Mouse (Mus musculus) CH12.LX (cell line): ENCODE data around the gene Celf5. TPM values are rescaled to one million over a fixed set of nuclear protein-coding genes. Genes with fewer than 3 reads are reported as not detected.

Experiments used
- DNase-seq: peaks from one replicate; pipeline ENCODE4 v3.0.0-alpha.2; 2013; ENCODE audit errors: extremely low read depth
- H3K27ac ChIP-seq: 2 replicates; pipeline ENCODE4 v1.5.1; 2012; ENCODE audit warnings: low read depth, mild to moderate bottlenecking, control low read depth, moderate library complexity; ENCODE audit not compliant: insufficient read depth
- H3K27me3 ChIP-seq: replicated peaks from 2 replicates; pipeline ENCODE3; 2012; ENCODE audit warnings: inconsistent platforms
- H3K36me3 ChIP-seq, 2 experiments: replicated peaks in 1 of 2; 2 replicates each; pipeline versions ENCODE3 to v1.6.1; 2012; ENCODE audit warnings: inconsistent platforms in 1 of 2, low read length in 1 of 2, mild to moderate bottlenecking in 1 of 2, mixed read lengths in 1 of 2, moderate library complexity in 1 of 2; ENCODE audit not compliant: control insufficient read depth in 1 of 2, insufficient read depth in 1 of 2
- H3K4me1 ChIP-seq, 2 experiments: 2 replicates each; pipeline ENCODE4 v1.6.1; 2012; ENCODE audit warnings: inconsistent platforms in 1 of 2, moderate library complexity in 1 of 2; ENCODE audit not compliant: insufficient read depth in 2 of 2, control insufficient read depth in 1 of 2
- H3K4me2 ChIP-seq: 2 replicates; pipeline ENCODE4 v1.6.1; 2012; ENCODE audit warnings: low read depth, mild to moderate bottlenecking, control low read depth; ENCODE audit not compliant: poor library complexity, insufficient read depth, severe bottlenecking
- H3K4me3 ChIP-seq, 3 experiments: fragments of 150-350 bp in 1 of 3; sonication (generic) in 1 of 3; replicated peaks in 1 of 3; 2 replicates each; pipeline versions ENCODE3 to v1.5.1; 2011 to 2012; ENCODE audit warnings: low read depth in 2 of 3, low read length in 2 of 3, mild to moderate bottlenecking in 2 of 3, moderate library complexity in 2 of 3, control low read depth in 1 of 3, improper control_type of control experiment in 1 of 3, inconsistent platforms in 1 of 3, mixed read lengths in 1 of 3; ENCODE audit not compliant: poor library complexity in 1 of 3
- H3K79me2 ChIP-seq: replicated peaks from 2 replicates; pipeline ENCODE4 v1.6.1; 2012; ENCODE audit warnings: mild to moderate bottlenecking, moderate library complexity; ENCODE audit not compliant: control insufficient read depth, poor library complexity, insufficient read depth, severe bottlenecking; ENCODE audit errors: extremely low read depth
- H3K9ac ChIP-seq: 2 replicates; pipeline ENCODE4 v1.6.1; 2012; ENCODE audit warnings: low read depth, mild to moderate bottlenecking, control low read depth, moderate library complexity; ENCODE audit not compliant: insufficient read depth
- H3K9me3 ChIP-seq: replicated peaks from 2 replicates; pipeline ENCODE3; 2012; ENCODE audit warnings: low read length, inconsistent platforms, mixed read lengths
- BHLHE40 ChIP-seq: IDR thresholded peaks from 2 replicates; pipeline ENCODE4 v1.6.1; 2011; ENCODE audit warnings: mild to moderate bottlenecking, low read depth, low read length, improper control_type of control experiment
- CHD1 ChIP-seq: IDR thresholded peaks from 2 replicates; pipeline ENCODE4 v1.6.1; 2012; ENCODE audit warnings: low read depth, low read length, improper control_type of control experiment, inconsistent platforms
- CHD2 ChIP-seq: IDR thresholded peaks from 2 replicates; pipeline ENCODE4 v1.6.1; 2011; ENCODE audit warnings: low read length, improper control_type of control experiment
- CTCF ChIP-seq, 2 experiments: IDR thresholded peaks in 1 of 2; conservative IDR thresholded peaks in 1 of 2; 2 replicates each; pipeline ENCODE4 v1.5.1; 2011 to 2012; ENCODE audit warnings: low read depth in 2 of 2, low read length in 2 of 2, improper control_type of control experiment in 1 of 2, inconsistent platforms in 1 of 2, mild to moderate bottlenecking in 1 of 2, moderate library complexity in 1 of 2
- E2F4 ChIP-seq: IDR thresholded peaks from 2 replicates; pipeline ENCODE4 v1.6.1; 2011; ENCODE audit warnings: low read depth, low read length, improper control_type of control experiment; ENCODE audit not compliant: insufficient replicate concordance
- HCFC1 ChIP-seq: IDR thresholded peaks from 2 replicates; pipeline ENCODE4 v1.6.1; 2012; ENCODE audit warnings: low read depth, mild to moderate bottlenecking, inconsistent platforms, low read length, improper control_type of control experiment
- IRF4 ChIP-seq: IDR thresholded peaks from 2 replicates; pipeline ENCODE4 v1.6.1; 2014; ENCODE audit warnings: low read depth, mild to moderate bottlenecking, inconsistent platforms, low read length, improper control_type of control experiment
- JUN ChIP-seq: IDR thresholded peaks from 2 replicates; pipeline ENCODE4 v1.6.1; 2011; ENCODE audit warnings: low read depth, mild to moderate bottlenecking, low read length, improper control_type of control experiment, moderate library complexity; ENCODE audit not compliant: insufficient read depth
- KAT2A ChIP-seq: IDR thresholded peaks from 2 replicates; pipeline ENCODE4 v1.6.1; 2012; ENCODE audit warnings: low read length, improper control_type of control experiment, inconsistent platforms; ENCODE audit not compliant: insufficient replicate concordance
- MAFK ChIP-seq: IDR thresholded peaks from 2 replicates; pipeline ENCODE4 v1.6.1; 2011; ENCODE audit warnings: low read length, improper control_type of control experiment; ENCODE audit not compliant: insufficient replicate concordance
- MXI1 ChIP-seq: IDR thresholded peaks from 2 replicates; pipeline ENCODE4 v1.6.1; 2011; ENCODE audit warnings: mild to moderate bottlenecking, low read depth, low read length, improper control_type of control experiment
- MYC ChIP-seq: IDR thresholded peaks from 2 replicates; pipeline ENCODE4 v1.6.1; 2011; ENCODE audit warnings: low read depth, mild to moderate bottlenecking, improper control_type of control experiment, low read length
- NELFE ChIP-seq: IDR thresholded peaks from 2 replicates; pipeline ENCODE4 v1.6.1; 2011; ENCODE audit warnings: low read depth, low read length, improper control_type of control experiment
- PAX5 ChIP-seq: IDR thresholded peaks from 2 replicates; pipeline ENCODE4 v1.6.1; 2012; ENCODE audit warnings: low read length, inconsistent platforms, mixed read lengths
- POLR2AphosphoS2 ChIP-seq: IDR thresholded peaks from 2 replicates; pipeline ENCODE4 v1.6.1; 2011; ENCODE audit warnings: low read depth, low read length, improper control_type of control experiment
- RAD21 ChIP-seq: IDR thresholded peaks from 2 replicates; pipeline ENCODE4 v1.6.1; 2011; ENCODE audit warnings: low read depth, mild to moderate bottlenecking, low read length, improper control_type of control experiment, moderate library complexity
- RCOR1 ChIP-seq: conservative IDR thresholded peaks from 2 replicates; pipeline ENCODE4 v1.6.1; 2012; ENCODE audit warnings: low read depth, mild to moderate bottlenecking, inconsistent platforms, low read length, improper control_type of control experiment
- SMC3 ChIP-seq: IDR thresholded peaks from 2 replicates; pipeline ENCODE4 v1.6.1; 2011; ENCODE audit warnings: low read depth, low read length, improper control_type of control experiment
- TCF12 ChIP-seq: IDR thresholded peaks from 2 replicates; pipeline ENCODE4 v1.6.1; 2014; ENCODE audit warnings: low read depth, mild to moderate bottlenecking, inconsistent platforms, low read length, improper control_type of control experiment
- USF2 ChIP-seq: conservative IDR thresholded peaks from 2 replicates; pipeline ENCODE4 v1.6.1; 2011; ENCODE audit warnings: low read depth, low read length, improper control_type of control experiment
- ZC3H11A ChIP-seq: IDR thresholded peaks from 2 replicates; pipeline ENCODE4 v1.6.1; 2012; ENCODE audit warnings: low read depth, mild to moderate bottlenecking, inconsistent platforms, low read length, improper control_type of control experiment
- ZMIZ1 ChIP-seq: IDR thresholded peaks from 2 replicates; pipeline ENCODE4 v1.6.1; 2012; ENCODE audit warnings: low read depth, mild to moderate bottlenecking, inconsistent platforms, low read length, improper control_type of control experiment
- ZNF384 ChIP-seq: IDR thresholded peaks from 2 replicates; pipeline ENCODE4 v1.6.1; 2012; ENCODE audit warnings: low read depth, low read length, improper control_type of control experiment, inconsistent platforms
- dilution Hi-C: fragments of 300-500 bp; cut with MboI; formaldehyde crosslinking; loops from 2 replicates; pipeline ENCODE4 v1.14.3; 2020; ENCODE audit warnings: low sequenced_read_pairs; ENCODE audit not compliant: extremely low pct_unique_long_range_greater_than_20kb, extremely low pct_ligation_motif_present
- in situ Hi-C: fragments of 300-500 bp; cut with MboI; formaldehyde crosslinking; loops from 3 replicates; pipeline ENCODE4 v1.14.3; 2019; ENCODE audit warnings: low sequenced_read_pairs, low pct_ligation_motif_present, low pct_unique_long_range_greater_than_20kb, mixed read lengths
- polyA plus RNA-seq: library from polyadenylated mRNA; unstranded; fragments of >175 nt; gene quantifications from 2 replicates; pipeline ENCODE4 v1.2.1, GENCODE M21; 2012; ENCODE audit warnings: low read depth; ENCODE audit not compliant: insufficient read length
- total RNA-seq, 2 experiments: library from RNA; depleted of rRNA; stranded (reverse); fragments of 300-350 nt in 1 of 2; fragments of >200 nt in 1 of 2; gene quantifications; 2 replicates each; pipeline ENCODE4 v1.2.3; 2012 to 2014

The Celf5 gene
- total and polyA plus RNA-seq, 3 experiments = 0.07 to 0.08 TPM; not detected in 1

DNA sequence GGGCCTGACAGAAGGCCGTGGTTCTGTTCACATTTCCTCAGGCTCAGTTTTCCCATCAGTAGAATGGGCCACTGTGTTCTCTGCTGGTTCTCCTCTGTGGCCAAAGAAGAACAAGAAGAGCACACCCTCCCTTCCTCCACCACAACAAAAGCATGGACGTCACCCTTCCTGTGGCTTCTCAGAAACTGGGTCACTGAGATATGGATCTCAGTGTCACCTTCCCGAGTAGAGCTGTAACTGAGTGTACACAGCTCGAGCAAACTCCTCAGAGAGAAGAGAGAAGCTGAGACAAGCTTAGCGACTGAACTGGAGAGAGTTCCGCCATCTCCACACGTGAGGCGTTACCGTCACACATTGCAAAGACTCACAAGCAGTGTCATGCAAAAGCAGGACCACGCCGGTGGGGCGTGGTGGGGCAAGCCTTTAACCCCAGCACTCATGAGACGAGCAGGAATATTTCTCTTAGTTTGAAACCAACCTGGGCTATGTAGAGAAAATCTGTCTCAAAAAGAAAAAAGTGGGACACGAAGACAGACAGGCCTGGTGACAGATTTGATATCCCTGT, 27.8 kb upstream of the Celf5 start:
- TF ChIP-seq ZNF384 (no peak), JUN (no peak), E2F4 (no peak), RAD21 (no peak), NELFE (no peak), ZC3H11A (no peak), HCFC1 (no peak), PAX5 (no peak), USF2 (no peak)
- Histone ChIP-seq H3K4me3 (no peak overlapping the region), H3K36me3 (peaks cover 11 to 73% of the 10 kb centered on the region in 2 experiments), H3K9ac (no peak overlapping the region), H3K4me2 (no peak overlapping the region), H3K27ac (no peak overlapping the region), H3K27me3 (no peaks in the 10 kb centered on the region), H3K4me1 (no peaks in the 10 kb centered on the region), H3K79me2 (no peaks in the 10 kb centered on the region), H3K9me3 (peaks cover 11% of the 10 kb centered on the region)
- dilution Hi-C loops (no loop called here), in situ Hi-C loops (no loop called here)
- no peak for DNase-seq

DNA sequence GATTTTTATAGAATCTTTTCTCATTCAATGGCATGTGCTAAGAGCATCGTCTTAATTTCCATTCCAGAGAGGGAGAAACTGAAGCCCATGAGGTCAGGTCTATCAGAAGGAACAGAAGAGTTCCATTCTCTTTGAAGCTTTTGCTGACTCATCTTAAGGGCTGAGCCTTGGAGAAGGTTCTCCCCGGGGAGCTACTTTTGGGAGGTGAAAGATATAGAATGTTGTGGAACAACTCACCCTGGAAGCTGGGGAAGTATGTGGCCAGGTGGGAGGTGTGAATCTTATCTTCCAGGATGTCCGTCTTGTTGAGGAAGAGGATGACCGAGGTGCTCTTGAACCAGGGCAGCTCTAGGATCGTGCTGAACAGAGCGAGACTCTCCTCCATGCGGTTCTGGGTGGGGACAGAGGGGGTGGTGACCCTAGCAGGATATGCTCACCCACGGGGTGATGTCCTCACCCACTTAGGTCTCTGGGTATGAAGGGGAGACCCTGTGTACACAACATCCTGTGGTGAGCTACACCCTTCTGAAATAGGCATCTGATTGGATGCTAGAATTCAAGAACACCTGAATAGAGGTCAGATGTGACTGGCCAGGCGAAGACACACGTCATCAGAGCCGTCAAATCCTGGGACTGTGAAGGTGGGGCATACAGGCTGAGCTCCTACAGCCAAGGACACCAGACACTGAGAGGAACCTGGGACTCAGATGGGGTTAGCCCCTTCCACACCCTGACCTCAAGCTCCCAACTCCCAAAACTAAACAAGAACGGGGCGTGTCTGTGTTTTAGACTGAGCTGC, 25.4 kb upstream of the Celf5 start:
- no peak for DNase-seq
- Histone ChIP-seq H3K4me1 (no peaks in the 10 kb centered on the region), H3K27me3 (no peaks in the 10 kb centered on the region), H3K36me3 (peaks cover 8 to 60% of the 10 kb centered on the region in 2 experiments), H3K27ac (no peak overlapping the region), H3K79me2 (no peaks in the 10 kb centered on the region), H3K4me2 (no peak overlapping the region), H3K9me3 (peaks cover 6% of the 10 kb centered on the region), H3K4me3 (no peak overlapping the region), H3K9ac (no peak overlapping the region)
- TF ChIP-seq USF2 = no peak
- TF ChIP-seq MAFK = 0 out of 2 replicates have a peak, but pooled peaks have one; percentile 39
- dilution Hi-C loops = no loop called here
- in situ Hi-C loops = no loop called here

DNA sequence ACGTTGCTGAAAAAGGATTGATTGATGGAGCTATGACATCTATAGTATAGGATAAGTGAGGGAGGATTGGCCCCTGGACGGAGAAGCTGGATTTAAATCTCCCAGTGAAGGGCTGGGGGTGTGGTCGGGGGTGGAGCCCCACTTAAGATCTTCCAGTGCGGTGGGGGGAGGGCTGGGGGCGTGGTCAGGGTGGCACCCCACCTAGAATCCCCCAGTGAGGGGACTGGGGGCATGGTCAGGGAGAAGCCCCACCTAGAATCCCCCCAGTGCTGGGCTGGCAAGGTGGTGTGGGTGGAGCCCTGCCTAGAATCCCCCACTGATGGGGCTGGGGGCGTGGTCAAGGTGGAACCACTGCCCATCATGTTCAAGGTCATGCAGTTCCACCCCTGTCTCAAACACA, 24.6 kb upstream of the Celf5 start:
- Histone ChIP-seq H3K9me3 (peaks cover 6% of the 10 kb centered on the region), H3K36me3 (peaks cover 8 to 52% of the 10 kb centered on the region in 2 experiments), H3K27ac (no peak overlapping the region), H3K4me3 (no peak overlapping the region), H3K27me3 (no peaks in the 10 kb centered on the region), H3K4me2 (no peak overlapping the region), H3K9ac (no peak overlapping the region), H3K79me2 (no peaks in the 10 kb centered on the region), H3K4me1 (no peaks in the 10 kb centered on the region)
- dilution Hi-C loops (no loop called here), in situ Hi-C loops (no loop called here)
- no peak for DNase-seq
- TF ChIP-seq ZNF384 (no peak), ZC3H11A (no peak), IRF4 (no peak), ZMIZ1 (no peak), CHD2 (no peak), SMC3 (no peak), POLR2AphosphoS2 (no peak), BHLHE40 (no peak), PAX5 (no peak), HCFC1 (no peak), TCF12 (no peak), RCOR1 (no peak), MYC (no peak), MXI1 (no peak), NELFE (no peak), RAD21 (no peak), CHD1 (no peak), KAT2A (no peak), E2F4 (no peak), CTCF (conservative IDR thresholded peaks at IDR 0.05 in 1 of 2, IDR thresholded peaks at IDR 0.05 in 1 of 2; ENCODE audit: low read depth in 2 of 2, low read length in 2 of 2) (no peak)
